Mouse (Mus musculus): ENCODE measurements around the gene Tnfrsf4. TPM values are rescaled to one million over a fixed set of nuclear protein-coding genes. Genes with fewer than 3 reads are reported as not detected.

Tnfrsf4 gene
- total RNA-seq (2021): 1.5 TPM in 1 of 2 replicates, not detected in the other
- long read RNA-seq, partial matches to known transcripts: 0 of 1 reads
- long read RNA-seq, other reads (novel, unspliced or antisense): 1 of 1 reads

DNA sequence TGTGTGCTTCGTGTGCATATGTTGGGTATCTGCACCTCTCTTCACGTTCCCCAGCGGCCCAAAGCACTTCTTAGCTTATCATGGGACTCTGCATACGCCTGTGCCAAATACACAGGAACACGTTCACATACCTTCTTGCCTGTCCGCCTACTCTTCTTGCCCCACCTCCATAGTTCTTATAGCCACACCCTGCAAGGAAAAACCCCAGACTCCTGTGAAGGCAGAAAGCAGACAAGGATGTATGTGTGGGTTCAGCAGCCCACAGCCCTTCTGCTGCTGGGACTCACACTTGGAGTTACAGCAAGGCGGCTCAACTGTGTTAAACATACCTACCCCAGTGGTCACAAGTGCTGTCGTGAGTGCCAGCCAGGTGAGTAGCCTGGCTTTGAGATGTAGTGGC lies at the start of gene Tnfrsf4:
TSS of gene Tnfrsf4 (plus strand) at position 207 of the 400 bp plus-strand sequence.
- no peak for DNase-seq

GRCm38 (mm10) chr4:155964396-155964795 lies 49.2 kb upstream of the Tnfrsf4 start:
- DNase-seq: no peak

- DNase-seq: no peak
Observed at GRCm38 (mm10) chr4:155969043-155969653, 44.5 kb upstream of the Tnfrsf4 start.

GRCm38 (mm10) chr4:155970286-155970685 lies 43.4 kb upstream of the Tnfrsf4 start:
- no peak for DNase-seq

DNA sequence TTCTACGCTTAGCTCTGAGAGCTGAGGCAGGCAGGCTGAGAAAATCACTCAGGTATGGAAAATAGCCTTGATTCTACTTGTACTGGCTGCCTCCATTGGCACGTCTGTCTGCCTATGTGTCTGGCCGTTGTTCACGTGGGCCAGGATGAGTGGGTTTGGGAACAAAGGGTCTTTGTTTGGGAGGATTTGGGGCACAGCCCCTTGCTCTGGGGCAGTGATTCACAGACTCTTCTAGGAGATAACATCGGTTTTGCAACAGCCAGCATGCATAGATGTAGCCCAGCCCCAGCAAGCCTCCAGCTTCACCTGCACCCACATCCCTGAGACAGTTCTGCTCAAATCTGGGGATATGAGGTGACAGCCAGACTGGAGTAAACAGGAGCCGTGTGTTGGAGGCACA lies 41.0 kb upstream of the Tnfrsf4 start:
- no peak for DNase-seq

- DNase-seq: no peak
Observed at GRCm38 (mm10) chr4:155973239-155973638, 40.4 kb upstream of the Tnfrsf4 start.

DNA sequence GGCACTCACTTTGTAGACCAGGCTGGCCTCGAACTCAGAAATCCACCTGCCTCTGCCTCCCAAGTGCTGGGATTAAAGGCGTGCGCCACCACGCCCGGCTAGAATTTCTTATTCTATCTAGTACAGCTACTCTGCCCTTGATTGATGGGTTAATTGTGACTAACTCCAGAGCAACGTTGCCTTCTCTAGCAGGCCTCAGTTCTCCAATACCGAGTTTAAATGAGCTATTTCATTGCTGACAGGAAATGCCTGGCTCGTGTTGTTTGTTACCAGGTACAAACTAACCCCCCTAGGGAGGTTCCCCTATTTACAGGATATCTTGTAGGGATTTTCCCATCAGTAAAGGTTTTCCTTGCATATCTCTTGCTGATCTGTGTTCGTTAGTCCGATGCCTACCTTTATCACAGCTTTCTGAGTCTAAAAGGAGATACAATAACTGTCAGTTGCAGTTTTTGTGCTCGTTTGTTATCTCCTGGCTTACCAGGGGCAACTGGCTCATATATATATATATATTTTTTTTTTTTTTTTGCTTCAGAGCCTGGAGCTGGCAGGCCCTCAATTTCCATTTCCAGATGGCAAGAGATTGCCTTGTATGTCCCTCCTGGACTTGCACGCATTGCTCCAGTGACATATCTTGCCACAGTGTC lies 32.1 kb upstream of the Tnfrsf4 start:
- DNase-seq: no peak

GRCm38 (mm10) chr4:155983788-155984187 lies 29.9 kb upstream of the Tnfrsf4 start:
- DNase-seq: no peak

DNA sequence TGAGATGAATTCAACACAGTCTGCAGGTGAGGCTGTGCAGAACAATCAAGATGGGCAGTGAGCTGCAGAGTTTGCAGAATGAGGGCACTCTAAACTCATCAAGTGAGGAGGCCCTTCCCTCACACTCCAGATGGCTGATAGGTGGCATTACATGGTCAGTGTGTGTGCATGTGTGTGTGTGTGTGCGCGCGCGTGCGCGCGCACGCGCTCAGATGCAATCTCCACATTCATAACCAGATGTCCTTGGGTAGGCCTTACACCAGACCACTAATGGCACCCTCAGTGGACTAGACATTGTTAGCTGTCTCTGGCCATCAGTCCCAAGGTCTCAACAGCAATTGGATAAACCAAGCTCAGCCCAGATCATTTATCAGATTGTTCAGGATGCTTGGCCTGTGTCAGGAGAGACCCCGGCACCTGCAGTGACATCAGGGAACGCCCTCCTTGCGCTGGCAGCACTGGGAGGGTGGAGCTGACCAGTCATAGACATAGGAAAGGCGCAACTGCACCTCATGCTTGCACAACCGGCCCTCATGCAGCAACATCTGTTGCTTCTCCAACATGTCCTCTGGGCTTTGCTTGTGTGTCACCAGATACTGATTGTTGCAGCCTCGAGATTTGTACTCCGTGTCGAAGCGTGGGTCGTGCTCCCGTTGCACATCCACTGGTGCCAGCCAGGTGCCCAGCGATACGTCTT lies 22.3 kb upstream of the Tnfrsf4 start:
- DNase-seq: no peak

- DNase-seq: no peak
Observed at GRCm38 (mm10) chr4:155991908-155992230, 21.8 kb upstream of the Tnfrsf4 start.

- peak; percentile 79 for DNase-seq
Observed at GRCm38 (mm10) chr4:155992241-155992905, 21.3 kb upstream of the Tnfrsf4 start, which contains the start of the genes B3galt6 and Sdf4. Gene B3galt6 (minus strand): TSS chr4:155992649. Gene Sdf4 (plus strand): TSS chr4:155992872.

DNA sequence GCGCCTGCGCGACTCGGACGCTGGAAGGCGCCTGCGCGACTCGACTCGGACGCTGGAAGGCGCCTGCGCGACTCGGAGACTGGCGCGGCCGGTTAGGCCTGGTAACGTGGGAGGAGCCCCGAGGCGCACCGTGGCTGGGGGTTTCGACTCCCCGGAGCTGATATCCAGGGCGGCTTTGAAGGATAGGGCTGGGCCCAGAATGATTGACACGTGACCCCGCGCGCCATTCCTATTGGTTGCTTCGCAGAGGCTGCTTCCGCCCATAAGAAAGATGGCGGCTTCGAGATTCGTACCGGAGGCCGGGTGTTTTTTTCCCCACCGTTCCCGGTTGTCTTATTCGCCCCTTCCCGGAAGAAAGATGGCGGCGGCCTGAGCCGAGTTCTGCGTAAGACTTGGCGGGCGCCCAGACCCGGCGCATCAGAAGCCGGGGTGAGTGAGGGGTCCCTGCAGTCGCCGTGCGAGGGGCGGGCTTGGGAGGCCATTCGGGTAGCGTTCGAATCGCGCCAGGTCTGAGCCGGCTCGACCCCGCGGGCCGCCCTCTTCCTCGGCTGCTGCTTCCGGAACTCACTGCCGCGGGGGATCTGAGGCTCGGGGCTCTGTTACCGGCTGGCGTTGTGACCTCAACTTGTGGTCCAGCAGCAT lies 20.6 kb upstream of the Tnfrsf4 start:
- peak; percentile 94 for DNase-seq

- DNase-seq: no peak
Observed at GRCm38 (mm10) chr4:155993606-155994005, 20.0 kb upstream of the Tnfrsf4 start.

GRCm38 (mm10) chr4:156004109-156004508 lies 9.5 kb upstream of the Tnfrsf4 start:
- no peak for DNase-seq

DNA sequence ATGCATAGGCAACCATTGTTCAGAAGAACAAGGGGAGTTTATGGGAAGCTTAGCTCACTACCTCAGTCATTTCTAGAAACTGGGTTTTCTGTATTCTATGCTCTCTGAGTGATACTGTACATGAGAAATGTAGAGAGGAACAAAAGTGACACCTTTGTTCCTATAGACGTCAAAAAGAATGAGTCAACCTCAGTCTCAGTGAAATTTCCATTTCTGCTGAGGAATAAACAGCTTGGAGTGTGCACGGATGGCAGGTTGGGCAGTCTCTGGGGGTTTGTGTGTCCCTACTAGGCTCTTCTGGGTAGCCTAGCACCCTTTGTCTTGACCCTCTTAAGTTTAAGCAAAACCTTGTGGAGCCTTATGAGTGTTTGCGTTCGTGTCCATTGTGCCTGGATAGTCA lies 5.3 kb upstream of the Tnfrsf4 start:
- no peak for DNase-seq

DNA sequence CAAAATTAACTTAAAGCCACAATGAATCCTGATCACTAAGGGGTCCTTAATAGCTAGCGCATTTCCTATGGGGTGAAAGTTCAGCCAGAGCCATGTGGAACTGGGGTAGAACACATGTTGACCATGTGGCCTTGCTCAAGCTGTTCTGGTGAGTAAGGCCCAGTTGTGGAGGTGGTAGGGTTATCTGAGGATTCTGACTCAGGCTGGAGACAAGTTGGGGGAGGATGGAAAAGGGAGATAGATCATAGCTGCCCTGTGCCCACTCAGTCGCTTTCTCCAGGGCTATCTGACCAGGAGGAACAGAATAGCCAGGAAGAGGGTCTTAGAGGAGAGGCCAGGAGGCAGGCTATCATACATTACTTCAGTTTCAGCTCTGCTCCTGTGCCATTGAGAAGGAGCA lies 793 bp downstream of the Tnfrsf4 start:
- no peak for DNase-seq

DNA sequence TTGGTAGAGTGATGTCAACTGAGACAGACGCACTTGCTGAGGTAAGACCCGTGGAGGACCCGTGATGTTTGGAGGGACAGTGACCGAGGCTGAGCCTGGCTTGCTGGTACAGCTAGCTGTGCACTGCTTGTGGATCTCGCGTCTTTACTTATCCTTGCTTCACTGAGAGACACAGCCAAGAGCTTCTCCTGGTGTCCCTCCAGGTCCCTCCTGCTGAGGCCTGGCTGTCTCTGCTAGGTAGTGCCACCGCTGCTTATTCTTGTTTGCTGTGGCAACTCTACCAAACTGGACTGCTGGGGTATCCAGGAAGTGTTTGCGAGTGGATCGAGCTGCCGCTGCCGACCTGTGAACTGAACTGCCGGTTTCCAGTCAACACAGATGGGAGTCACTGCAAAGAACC lies 6.1 kb downstream of the Tnfrsf4 start:
- no peak for DNase-seq

DNA sequence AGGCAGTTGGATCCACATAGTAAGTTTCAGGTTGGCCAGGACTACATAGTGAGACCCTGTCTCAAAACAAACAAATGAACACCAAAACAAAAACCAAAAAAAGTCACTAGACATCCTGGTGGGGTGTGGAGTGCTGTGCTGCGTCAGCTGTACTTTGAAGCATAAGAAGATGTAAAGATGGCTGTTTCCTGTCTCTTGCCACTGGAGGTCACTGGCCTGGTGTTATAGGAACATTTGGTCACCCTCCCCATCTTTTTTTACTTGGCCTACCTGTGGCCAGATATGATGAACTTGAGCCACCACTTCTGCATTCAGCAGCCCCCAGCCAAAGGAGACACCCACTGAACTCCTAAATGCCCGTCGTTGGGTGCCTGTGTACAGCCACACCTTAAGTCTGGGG lies 7.7 kb downstream of the Tnfrsf4 start:
- no peak for DNase-seq

DNA sequence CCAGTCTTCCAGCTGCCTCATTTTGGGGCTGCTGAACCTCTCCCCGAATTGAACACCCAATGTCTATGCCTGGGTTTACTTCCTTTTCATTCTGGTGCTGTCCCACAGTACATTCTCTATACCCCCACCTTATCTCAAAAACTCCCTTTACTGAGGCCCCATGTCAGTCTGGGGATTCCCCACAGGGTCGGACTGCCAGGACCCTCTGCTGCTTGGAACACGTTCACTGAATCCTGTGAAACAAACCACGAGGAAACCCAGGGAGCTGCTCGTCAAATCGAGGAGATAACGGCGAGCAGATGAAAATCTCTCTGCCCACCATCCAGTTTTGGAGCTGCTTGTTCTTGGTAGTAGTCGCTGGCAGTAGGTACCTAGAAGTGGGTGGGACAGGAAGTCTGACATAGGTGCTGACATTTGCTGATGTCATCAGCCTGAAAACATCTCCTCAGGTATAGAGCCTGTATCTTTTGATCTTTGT lies 8.3 kb downstream of the Tnfrsf4 start:
- no peak for DNase-seq

- DNase-seq: no peak
Observed at GRCm38 (mm10) chr4:156023520-156023919, 9.9 kb downstream of the Tnfrsf4 start.

GRCm38 (mm10) chr4:156024184-156024583 lies 10.5 kb downstream of the Tnfrsf4 start:
- no peak for DNase-seq

- peak; percentile 31 for DNase-seq
Observed at GRCm38 (mm10) chr4:156026013-156026412, 12.4 kb downstream of the Tnfrsf4 start, which contains the start of gene Tnfrsf18. Gene Tnfrsf18 (plus strand): TSS chr4:156026164.

Data from adrenal gland, postnatal 25 days (tissue).